ENCODE assay signal across 9 mouse cellular contexts in the genomic region with DNA sequence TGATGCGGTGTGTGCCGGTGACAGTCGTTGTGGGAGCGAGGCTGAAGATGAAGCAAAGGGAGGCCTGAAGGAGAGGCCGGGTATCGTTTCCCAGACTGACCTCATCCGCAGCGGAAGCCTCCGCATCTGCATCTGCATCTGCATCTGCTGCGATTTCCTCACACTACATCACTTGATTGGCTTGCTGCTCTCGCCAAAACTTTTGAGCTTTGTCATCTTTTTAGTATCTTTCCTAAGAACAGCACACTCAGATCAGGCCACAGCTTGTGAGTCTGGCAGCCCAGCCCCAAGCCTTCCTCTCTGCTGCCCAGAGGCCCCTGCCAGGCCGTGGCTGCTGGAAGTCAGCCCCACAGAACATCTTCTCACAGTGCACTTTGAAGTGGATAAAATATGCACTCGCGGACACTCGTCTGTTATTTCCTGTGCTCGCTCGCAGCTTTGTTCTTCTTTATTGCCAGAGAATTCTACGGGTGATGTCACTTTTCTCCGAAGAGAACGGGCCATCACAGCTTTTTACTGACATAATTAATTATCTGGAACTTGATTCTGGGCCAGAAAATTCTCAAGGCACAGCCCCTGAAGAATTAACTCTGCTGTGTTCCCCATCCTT.
DNase-seq lines count a peak whose midpoint lies in the region; ATAC-seq and TF ChIP-seq lines count a peak whose summit lies in the region.
"Had no signal": no experiment of that assay in that cellular context is flagged by ENCODE, and none has a peak within 500 bp of the region (broad histone marks: within the 10 kb centered on the region; RNA-seq: fewer than 3 reads in every experiment).

No protein-coding gene starts in this region.

- H3K36me3 ChIP-seq in liver, embryonic 11.5 days (ENCODE audit: control insufficient read depth, insufficient read depth, low read length) = no peaks in the 10 kb centered on the region
- H3K36me3 ChIP-seq in liver, postnatal 0 days (replicated peaks; ENCODE audit: insufficient read depth, low read length) = no peaks in the 10 kb centered on the region
- no peaks in the 10 kb centered on the region for H3K36me3 ChIP-seq in forebrain, embryonic 16.5 days (ENCODE audit: control insufficient read depth, insufficient read depth)
- H3K36me3 ChIP-seq in hindbrain, embryonic 10.5 days = no peaks in the 10 kb centered on the region
- H3K36me3 ChIP-seq in lung, embryonic 16.5 days (ENCODE audit: control insufficient read depth, insufficient read depth, low read length) = no peaks in the 10 kb centered on the region
- H3K36me3 ChIP-seq in stomach, postnatal 0 days (ENCODE audit: control insufficient read depth, insufficient read depth, low read length) = no peaks in the 10 kb centered on the region
- H3K36me3 ChIP-seq: embryonic facial prominence, embryonic 12.5 days had no signal

- peak overlapping the region; percentile 13; the same call in 1 of the 2 replicates for H3K4me2 ChIP-seq in liver, embryonic 11.5 days
- no peak overlapping the region for H3K4me2 ChIP-seq in liver, postnatal 0 days (ENCODE audit: low read depth, low read length)
- H3K4me2 ChIP-seq in forebrain, embryonic 16.5 days (ENCODE audit: low read length) = peak overlapping the region; percentile 37
- H3K4me2 ChIP-seq in lung, embryonic 16.5 days (ENCODE audit: low read depth, low read length) = peak overlapping the region; percentile 37
- peak overlapping the region; percentile 14 for H3K4me2 ChIP-seq in stomach, postnatal 0 days (replicated peaks; ENCODE audit: low read depth)
- H3K4me2 ChIP-seq: embryonic facial prominence, embryonic 12.5 days had no signal

- WGBS in liver, embryonic 11.5 days = 69% methylated on average over 20 of the region's 20 CpGs
- WGBS in liver, postnatal 0 days (ENCODE audit: insufficient replicate concordance) = 62% methylated on average over 20 of the region's 20 CpGs
- WGBS in forebrain, embryonic 16.5 days = 25% methylated on average over 20 of the region's 20 CpGs
- 59% methylated on average over 20 of the region's 20 CpGs for WGBS in hindbrain, embryonic 10.5 days
- 30% methylated on average over 20 of the region's 20 CpGs for WGBS in lung, embryonic 16.5 days
- WGBS in stomach, postnatal 0 days = 36% methylated on average over 20 of the region's 20 CpGs

- ATAC-seq in liver, embryonic 11.5 days (replicated peaks; ENCODE audit: low FRiP score) = no peak
- no peak for ATAC-seq in liver, postnatal 0 days
- ATAC-seq in forebrain, embryonic 16.5 days = peak; percentile 70
- ATAC-seq in lung, embryonic 16.5 days (ENCODE audit: low read depth) = peak; percentile 98
- peak; percentile 79; the same call in 1 of the 2 replicates for ATAC-seq in stomach, postnatal 0 days (ENCODE audit: low FRiP score, low TSS enrichment)
- ATAC-seq in erythroid progenitor cell, adult 5-6 weeks (replicated peaks; ENCODE audit: low FRiP score, poor library complexity, severe bottlenecking) = no peak

- H3K9ac ChIP-seq in liver, embryonic 11.5 days (ENCODE audit: low read depth, low read length) = no peak overlapping the region
- no peak overlapping the region for H3K9ac ChIP-seq in liver, postnatal 0 days (replicated peaks)
- peak overlapping the region; percentile 28; the same call in 1 of the 2 replicates for H3K9ac ChIP-seq in forebrain, embryonic 16.5 days (replicated peaks; ENCODE audit: low read depth, low read length)
- H3K9ac ChIP-seq in lung, embryonic 16.5 days (ENCODE audit: low read length) = peak overlapping the region; percentile 44
- H3K9ac ChIP-seq in stomach, postnatal 0 days (ENCODE audit: low read length) = peak overlapping the region; percentile 35
- H3K9ac ChIP-seq: embryonic facial prominence, embryonic 12.5 days had no signal

- H3K9me3 ChIP-seq in liver, embryonic 11.5 days (ENCODE audit: control insufficient read depth, low read length) = no peaks in the 10 kb centered on the region
- no peaks in the 10 kb centered on the region for H3K9me3 ChIP-seq in liver, postnatal 0 days (ENCODE audit: low read length)
- no peaks in the 10 kb centered on the region for H3K9me3 ChIP-seq in forebrain, embryonic 16.5 days (ENCODE audit: control insufficient read depth, low read length)
- H3K9me3 ChIP-seq in hindbrain, embryonic 10.5 days = no peaks in the 10 kb centered on the region
- no peaks in the 10 kb centered on the region for H3K9me3 ChIP-seq in lung, embryonic 16.5 days (ENCODE audit: control insufficient read depth, low read length)
- no peaks in the 10 kb centered on the region for H3K9me3 ChIP-seq in stomach, postnatal 0 days (ENCODE audit: control insufficient read depth, low read length)
- H3K9me3 ChIP-seq: embryonic facial prominence, embryonic 12.5 days had no signal

- no peak overlapping the region for H3K27ac ChIP-seq in liver, embryonic 11.5 days (ENCODE audit: low read depth, low read length)
- no peak overlapping the region for H3K27ac ChIP-seq in liver, postnatal 0 days (ENCODE audit: low read depth)
- no peak overlapping the region for H3K27ac ChIP-seq in forebrain, embryonic 16.5 days (ENCODE audit: low read length)
- peak overlapping the region; percentile 77 for H3K27ac ChIP-seq in hindbrain, embryonic 10.5 days
- H3K27ac ChIP-seq in lung, embryonic 16.5 days (ENCODE audit: low read length) = peak overlapping the region; percentile 92
- H3K27ac ChIP-seq in stomach, postnatal 0 days (replicated peaks) = peak overlapping the region; percentile 82
- H3K27ac ChIP-seq: embryonic facial prominence, embryonic 12.5 days had no signal

- H3K4me3 ChIP-seq in liver, embryonic 11.5 days (ENCODE audit: low read depth, low read length) = no peak overlapping the region
- H3K4me3 ChIP-seq in liver, postnatal 0 days (ENCODE audit: low read depth, low read length) = no peak overlapping the region
- H3K4me3 ChIP-seq in forebrain, embryonic 16.5 days (replicated peaks; ENCODE audit: low read length) = no peak overlapping the region
- H3K4me3 ChIP-seq in hindbrain, embryonic 10.5 days = no peak overlapping the region
- H3K4me3 ChIP-seq in lung, embryonic 16.5 days (ENCODE audit: low read length) = peak overlapping the region; percentile 6; the same call in 1 of the 2 replicates
- H3K4me3 ChIP-seq in stomach, postnatal 0 days (ENCODE audit: low read depth, low read length) = no peak overlapping the region
- H3K4me3 ChIP-seq: embryonic facial prominence, embryonic 12.5 days had no signal

- TF ChIP-seq EP300 in liver, postnatal 0 days (IDR thresholded peaks at IDR 0.05; ENCODE audit: low read depth) = no peak
- no peak for TF ChIP-seq EP300 in stomach, postnatal 0 days (optimal IDR thresholded peaks at IDR 0.05)

- no peaks in the 10 kb centered on the region for H3K27me3 ChIP-seq in liver, embryonic 11.5 days (replicated peaks; ENCODE audit: control insufficient read depth, insufficient read depth, low read length)
- no peaks in the 10 kb centered on the region for H3K27me3 ChIP-seq in liver, postnatal 0 days (ENCODE audit: insufficient read depth, low read length)
- H3K27me3 ChIP-seq in forebrain, embryonic 16.5 days (replicated peaks; ENCODE audit: control insufficient read depth, insufficient read depth, low read length) = no peaks in the 10 kb centered on the region
- H3K27me3 ChIP-seq in hindbrain, embryonic 10.5 days (ENCODE audit: insufficient read depth, poor library complexity, severe bottlenecking) = no peaks in the 10 kb centered on the region
- no peaks in the 10 kb centered on the region for H3K27me3 ChIP-seq in lung, embryonic 16.5 days (ENCODE audit: control insufficient read depth, insufficient read depth, low read depth, low read length)
- no peaks in the 10 kb centered on the region for H3K27me3 ChIP-seq in stomach, postnatal 0 days (ENCODE audit: control insufficient read depth, insufficient read depth, low read length)
- H3K27me3 ChIP-seq: embryonic facial prominence, embryonic 12.5 days had no signal

- H3K4me1 ChIP-seq in liver, embryonic 11.5 days (replicated peaks; ENCODE audit: control insufficient read depth, insufficient read depth, low read length) = no peaks in the 10 kb centered on the region
- 0 out of 2 replicates have a peak, but pooled peaks cover 2% of the 10 kb centered on the region for H3K4me1 ChIP-seq in liver, postnatal 0 days (ENCODE audit: insufficient read depth)
- peaks cover 16% of the 10 kb centered on the region for H3K4me1 ChIP-seq in forebrain, embryonic 16.5 days (replicated peaks; ENCODE audit: control insufficient read depth, insufficient read depth, low read length)
- peaks cover 41% of the 10 kb centered on the region for H3K4me1 ChIP-seq in hindbrain, embryonic 10.5 days (replicated peaks)
- H3K4me1 ChIP-seq in lung, embryonic 16.5 days (replicated peaks; ENCODE audit: control insufficient read depth, insufficient read depth, low read length) = peaks cover 18% of the 10 kb centered on the region
- no peaks in the 10 kb centered on the region for H3K4me1 ChIP-seq in stomach, postnatal 0 days (replicated peaks; ENCODE audit: control insufficient read depth, insufficient read depth)
- H3K4me1 ChIP-seq: embryonic facial prominence, embryonic 12.5 days had no signal

- DNase-seq in liver, embryonic 11.5 days (ENCODE audit: low spot score) = no peak
- no peak for DNase-seq in liver, postnatal 0 days
- peak; percentile 22 for DNase-seq in hindbrain, embryonic 10.5 days (ENCODE audit: low spot score)
- no peak for DNase-seq in stomach, postnatal 0 days (ENCODE audit: low spot score)
- no peak for DNase-seq in cerebellum, adult 9-10 months

- TF ChIP-seq CTCF in liver, postnatal 0 days (IDR thresholded peaks at IDR 0.05; ENCODE audit: low read depth) = no peak
- TF ChIP-seq CTCF in stomach, postnatal 0 days (IDR thresholded peaks at IDR 0.05; ENCODE audit: low read depth) = no peak

Comparison
In these comparisons a context has a peak if more than half of its experiments do, and no peak if none do; other contexts are left out.
1. ATAC-seq: peak in forebrain, embryonic 16.5 days (single experiment), lung, embryonic 16.5 days (single experiment) and stomach, postnatal 0 days (single experiment); none in liver, embryonic 11.5 days (single experiment), liver, postnatal 0 days (single experiment) and erythroid progenitor cell, adult 5-6 weeks (single experiment).
2. H3K27ac ChIP-seq: peak in hindbrain, embryonic 10.5 days (single experiment), lung, embryonic 16.5 days (single experiment) and stomach, postnatal 0 days (single experiment); none in liver, embryonic 11.5 days (single experiment), liver, postnatal 0 days (single experiment) and forebrain, embryonic 16.5 days (single experiment).
3. H3K9ac ChIP-seq: peak in forebrain, embryonic 16.5 days (single experiment), lung, embryonic 16.5 days (single experiment) and stomach, postnatal 0 days (single experiment); none in liver, embryonic 11.5 days (single experiment) and liver, postnatal 0 days (single experiment).